Mouse (Mus musculus) E14TG2a.4 (cell line): Measurements from ENCODE around the gene Ugt2b5.
"Not testable (repeated sequence)": the region's sequence is repeated elsewhere in the genome, so short reads cannot be mapped to it uniquely, and the experiment has no call there.

Experiments used
- H3K27me3 ChIP-seq: 2 replicates; pipeline ENCODE4 v1.6.1; 2014; ENCODE audit warnings: low read length, control low read depth; ENCODE audit not compliant: insufficient read depth
- H3K36me3 ChIP-seq: 2 replicates; pipeline ENCODE4 v1.6.1; 2014; ENCODE audit warnings: low read length, control low read depth; ENCODE audit not compliant: insufficient read depth
- H3K4me1 ChIP-seq: replicated peaks from 2 replicates; pipeline ENCODE4 v1.6.1; 2014; ENCODE audit warnings: low read depth, low read length, control low read depth
- H3K4me3 ChIP-seq: replicated peaks from 2 replicates; pipeline ENCODE4 v1.5.1; 2014; ENCODE audit warnings: mild to moderate bottlenecking, low read length
- H3K9me3 ChIP-seq: 2 replicates; pipeline ENCODE4 v1.6.1; 2014; ENCODE audit warnings: low read length, control low read depth
- CTCF ChIP-seq: conservative IDR thresholded peaks from 2 replicates; pipeline ENCODE4 v1.5.1; 2014; ENCODE audit warnings: low read length
- NANOG ChIP-seq: IDR thresholded peaks from 2 replicates; pipeline ENCODE4 v1.6.1; 2014; ENCODE audit warnings: borderline replicate concordance, low read length, mixed read lengths
- POU5F1 ChIP-seq: IDR thresholded peaks from 2 replicates; pipeline ENCODE4 v1.6.1; 2014; ENCODE audit warnings: low read length, borderline replicate concordance

Gene Ugt2b5

GRCm38 (mm10) chr5:87140196-87140595, at the start of gene Ugt2b5:
Gene Ugt2b5, minus strand, starts transcription at chr5:87140318.
- H3K4me3 ChIP-seq, H3K9me3 ChIP-seq, H3K4me1 ChIP-seq, H3K27me3 ChIP-seq, H3K36me3 ChIP-seq: not testable (repeated sequence)

DNA sequence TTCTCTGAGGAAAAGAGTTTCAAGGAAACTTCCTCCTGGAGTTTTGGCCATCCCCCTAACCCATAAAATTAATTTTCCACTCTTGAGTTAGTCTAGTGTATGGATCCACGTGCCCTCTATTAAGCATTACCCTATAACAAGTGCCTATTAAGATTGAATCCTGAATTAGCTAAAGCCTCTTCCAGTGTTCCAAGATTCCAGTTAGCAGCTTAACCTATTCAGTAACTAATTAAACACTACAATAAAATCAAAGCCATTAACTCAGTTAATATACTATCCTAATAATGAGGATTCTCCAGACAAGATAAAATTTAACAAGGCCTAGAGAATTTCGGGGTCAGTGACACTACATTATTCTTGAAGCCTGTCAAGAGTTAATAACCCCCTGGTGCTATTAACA, 35.7 kb upstream of the Ugt2b5 start:
- H3K9me3 ChIP-seq, H3K27me3 ChIP-seq, H3K4me3 ChIP-seq, H3K36me3 ChIP-seq, H3K4me1 ChIP-seq: not testable (repeated sequence)

GRCm38 (mm10) chr5:87174671-87175070, 34.6 kb upstream of the Ugt2b5 start:
- H3K27me3 ChIP-seq: no peaks in the 10 kb centered on the region
- no peaks in the 10 kb centered on the region for H3K4me1 ChIP-seq
- TF ChIP-seq POU5F1 (no peak), CTCF (no peak), NANOG (no peak)
- 0 out of 2 replicates have a peak, but pooled peaks cover 5% of the 10 kb centered on the region for H3K9me3 ChIP-seq
- H3K36me3 ChIP-seq: no peaks in the 10 kb centered on the region
- H3K4me3 ChIP-seq: no peak overlapping the region

DNA sequence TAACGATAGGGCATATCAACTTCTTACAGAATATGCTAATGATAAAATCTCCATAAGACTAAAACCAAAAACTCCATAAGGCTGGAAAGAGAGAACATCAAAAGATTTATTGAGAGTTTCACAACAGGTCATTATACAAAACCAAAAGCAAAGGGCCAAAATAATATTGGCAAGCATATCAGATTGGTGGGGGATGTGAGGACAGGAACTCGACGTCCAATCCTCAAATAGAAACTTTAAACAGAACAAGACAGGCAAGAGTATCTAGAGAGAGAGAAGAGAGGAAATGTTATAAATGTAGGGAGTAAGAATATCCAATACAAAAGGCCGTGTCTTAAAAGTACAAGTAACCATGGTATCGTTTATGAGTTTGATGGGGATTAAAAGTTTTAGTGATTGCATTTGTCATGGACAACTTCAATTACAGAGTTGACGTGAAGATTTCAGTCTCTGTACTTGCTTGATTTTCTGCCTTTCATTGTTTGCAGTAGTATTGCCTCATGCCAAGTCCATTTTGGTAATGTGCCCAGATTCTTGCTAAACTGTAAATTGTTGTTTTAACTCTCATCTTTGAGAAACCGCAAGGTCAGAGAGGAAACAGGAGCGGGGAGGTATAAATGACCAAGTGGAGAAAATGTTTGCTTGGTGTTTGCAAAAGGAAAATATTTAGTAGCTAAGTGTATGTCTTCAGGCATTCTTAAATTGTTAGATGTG, 7.8 kb upstream of the Ugt2b5 start:
- H3K36me3 ChIP-seq: no peaks in the 10 kb centered on the region
- H3K4me1 ChIP-seq: no peaks in the 10 kb centered on the region
- H3K27me3 ChIP-seq: no peaks in the 10 kb centered on the region
- no peak for TF ChIP-seq CTCF
- no peak for TF ChIP-seq NANOG
- TF ChIP-seq POU5F1: no peak
- no peaks in the 10 kb centered on the region for H3K9me3 ChIP-seq
- H3K4me3 ChIP-seq: no peak overlapping the region

GRCm38 (mm10) chr5:87142865-87143456, 2.8 kb upstream of the Ugt2b5 start:
- Histone ChIP-seq H3K36me3 (no peaks in the 10 kb centered on the region), H3K4me3 (no peak overlapping the region), H3K4me1 (no peaks in the 10 kb centered on the region), H3K27me3 (no peaks in the 10 kb centered on the region), H3K9me3 (no peaks in the 10 kb centered on the region)
- TF ChIP-seq POU5F1: no peak
- no peak for TF ChIP-seq NANOG
- peak; percentile 51 for TF ChIP-seq CTCF

DNA sequence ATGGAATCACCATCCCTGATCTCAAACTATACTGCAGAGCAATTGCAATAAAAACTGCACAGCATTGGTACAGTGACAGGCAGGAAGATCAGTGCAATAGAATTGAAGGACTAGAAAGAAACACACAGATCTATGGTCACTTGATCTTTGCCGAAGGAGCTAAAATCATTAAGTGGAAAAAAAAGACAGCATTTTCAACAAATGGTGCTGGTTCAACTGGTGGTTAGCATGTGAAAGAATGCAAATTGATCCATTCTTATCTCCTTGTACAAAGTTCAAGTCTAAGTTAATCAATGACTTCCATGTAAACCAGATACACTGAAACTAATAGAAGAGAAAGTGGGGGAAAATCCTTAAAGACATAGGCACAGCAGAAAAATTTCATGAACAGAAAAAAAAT, 36.4 kb downstream of the Ugt2b5 start:
- H3K36me3 ChIP-seq, H3K9me3 ChIP-seq, H3K4me1 ChIP-seq, H3K27me3 ChIP-seq, H3K4me3 ChIP-seq: not testable (repeated sequence)

- Histone ChIP-seq H3K9me3 (no peaks in the 10 kb centered on the region), H3K4me1 (no peaks in the 10 kb centered on the region), H3K27me3 (no peaks in the 10 kb centered on the region), H3K4me3 (no peak within 1 kb of the TSS), H3K36me3 (no peaks in the 10 kb centered on the region)
- no peak for TF ChIP-seq POU5F1
- no peak for TF ChIP-seq CTCF
- TF ChIP-seq NANOG: no peak
Observed at GRCm38 (mm10) chr5:87092346-87093027, 47.6 kb downstream of the Ugt2b5 start, which contains the start of gene Ugt2b36. Gene Ugt2b36, minus strand, starts transcription at chr5:87092555.

DNA sequence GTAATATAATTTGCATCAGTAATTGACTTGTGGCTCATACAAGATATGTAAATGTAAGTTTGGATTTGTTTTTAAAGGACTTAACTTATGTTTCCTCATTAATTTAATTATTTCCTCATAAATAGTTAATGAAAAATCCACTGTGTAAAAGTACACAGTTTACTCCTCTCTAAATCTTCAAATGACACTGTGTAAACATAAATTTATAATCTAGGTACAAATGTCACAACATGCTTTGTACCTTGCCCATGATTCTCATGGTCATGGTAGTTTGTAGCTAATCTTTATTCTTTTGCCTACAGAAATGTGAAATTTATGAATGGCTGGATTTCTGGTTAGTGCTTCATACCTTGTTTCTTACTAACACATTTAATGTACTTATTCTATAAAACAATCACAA, 49.0 kb downstream of the Ugt2b5 start:
- TF ChIP-seq CTCF: no peak
- TF ChIP-seq NANOG: no peak
- TF ChIP-seq POU5F1: no peak

GRCm38 (mm10) chr5:87089264-87089663, 50.9 kb downstream of the Ugt2b5 start:
- H3K4me1 ChIP-seq: no peaks in the 10 kb centered on the region
- H3K27me3 ChIP-seq: no peaks in the 10 kb centered on the region
- no peak overlapping the region for H3K4me3 ChIP-seq
- no peak for TF ChIP-seq POU5F1
- TF ChIP-seq CTCF: no peak
- no peak for TF ChIP-seq NANOG
- H3K36me3 ChIP-seq: no peaks in the 10 kb centered on the region
- H3K9me3 ChIP-seq: no peaks in the 10 kb centered on the region

More for the DNA sequence above, 49.0 kb downstream of the Ugt2b5 start:
- H3K9me3 ChIP-seq: no peaks in the 10 kb centered on the region
- H3K36me3 ChIP-seq: no peaks in the 10 kb centered on the region
- H3K27me3 ChIP-seq: no peaks in the 10 kb centered on the region
- no peak overlapping the region for H3K4me3 ChIP-seq
- no peaks in the 10 kb centered on the region for H3K4me1 ChIP-seq
